Mouse (Mus musculus) E14TG2a.4 (cell line): Measurements from ENCODE around the gene Npat.

Experiments used
- H3K27me3 ChIP-seq: 2 replicates; pipeline ENCODE4 v1.6.1; 2014; ENCODE audit warnings: low read length, control low read depth; ENCODE audit not compliant: insufficient read depth
- H3K36me3 ChIP-seq: 2 replicates; pipeline ENCODE4 v1.6.1; 2014; ENCODE audit warnings: low read length, control low read depth; ENCODE audit not compliant: insufficient read depth
- H3K4me1 ChIP-seq: replicated peaks from 2 replicates; pipeline ENCODE4 v1.6.1; 2014; ENCODE audit warnings: low read depth, low read length, control low read depth
- H3K4me3 ChIP-seq: replicated peaks from 2 replicates; pipeline ENCODE4 v1.5.1; 2014; ENCODE audit warnings: mild to moderate bottlenecking, low read length
- H3K9me3 ChIP-seq: 2 replicates; pipeline ENCODE4 v1.6.1; 2014; ENCODE audit warnings: low read length, control low read depth
- CTCF ChIP-seq: conservative IDR thresholded peaks from 2 replicates; pipeline ENCODE4 v1.5.1; 2014; ENCODE audit warnings: low read length
- NANOG ChIP-seq: IDR thresholded peaks from 2 replicates; pipeline ENCODE4 v1.6.1; 2014; ENCODE audit warnings: borderline replicate concordance, low read length, mixed read lengths
- POU5F1 ChIP-seq: IDR thresholded peaks from 2 replicates; pipeline ENCODE4 v1.6.1; 2014; ENCODE audit warnings: low read length, borderline replicate concordance

The Npat gene

GRCm38 (mm10) chr9:53536558-53537320 lies at the start of gene Npat, which contains the start of gene Atm:
TSS of gene Npat (plus strand) at chr9:53537047.
TSS of gene Atm (minus strand) at chr9:53536740.
- H3K4me1 ChIP-seq: peaks cover 40% of the 10 kb centered on the region
- H3K36me3 ChIP-seq: peaks cover 35% of the 10 kb centered on the region
- H3K4me3 ChIP-seq: peak within 1 kb of the TSS; percentile 98
- H3K27me3 ChIP-seq: no peaks in the 10 kb centered on the region
- TF ChIP-seq POU5F1 (no peak), NANOG (no peak), CTCF (no peak)
- no peaks in the 10 kb centered on the region for H3K9me3 ChIP-seq

GRCm38 (mm10) chr9:53508053-53508452 lies 28.8 kb upstream of the Npat start:
- Histone ChIP-seq H3K4me3 (peak overlapping the region; percentile 83), H3K36me3 (peaks cover 57% of the 10 kb centered on the region), H3K9me3 (no peaks in the 10 kb centered on the region), H3K4me1 (peaks cover 4% of the 10 kb centered on the region; the same call in 1 of the 2 replicates), H3K27me3 (no peaks in the 10 kb centered on the region)
- TF ChIP-seq CTCF (no peak), POU5F1 (no peak), NANOG (no peak)

- peaks cover 18% of the 10 kb centered on the region for H3K4me1 ChIP-seq
- no peaks in the 10 kb centered on the region for H3K9me3 ChIP-seq
- no peaks in the 10 kb centered on the region for H3K27me3 ChIP-seq
- peak overlapping the region; percentile 60 for H3K4me3 ChIP-seq
- peaks cover 58% of the 10 kb centered on the region for H3K36me3 ChIP-seq
- TF ChIP-seq NANOG: no peak
- no peak for TF ChIP-seq CTCF
- TF ChIP-seq POU5F1: no peak
Measured at GRCm38 (mm10) chr9:53514091-53514490, 22.8 kb upstream of the Npat start.

GRCm38 (mm10) chr9:53517373-53518009 lies 19.4 kb upstream of the Npat start:
- Histone ChIP-seq H3K36me3 (peaks cover 49% of the 10 kb centered on the region), H3K4me1 (peaks cover 18% of the 10 kb centered on the region), H3K9me3 (no peaks in the 10 kb centered on the region), H3K4me3 (no peak overlapping the region), H3K27me3 (no peaks in the 10 kb centered on the region)
- TF ChIP-seq POU5F1 (no peak), NANOG (no peak), CTCF (no peak)

- peaks cover 40% of the 10 kb centered on the region for H3K4me1 ChIP-seq
- TF ChIP-seq POU5F1 (no peak), NANOG (no peak), CTCF (no peak)
- H3K9me3 ChIP-seq: no peaks in the 10 kb centered on the region
- peaks cover 42% of the 10 kb centered on the region for H3K36me3 ChIP-seq
- H3K4me3 ChIP-seq: peak overlapping the region; percentile 98
- no peaks in the 10 kb centered on the region for H3K27me3 ChIP-seq
Measured at GRCm38 (mm10) chr9:53535416-53536320, 1.2 kb upstream of the Npat start.

- Histone ChIP-seq H3K4me1 (peaks cover 40% of the 10 kb centered on the region), H3K4me3 (peak overlapping the region; percentile 98), H3K9me3 (no peaks in the 10 kb centered on the region), H3K27me3 (no peaks in the 10 kb centered on the region), H3K36me3 (peaks cover 32% of the 10 kb centered on the region)
- TF ChIP-seq CTCF (no peak), POU5F1 (no peak), NANOG (no peak)
Measured at GRCm38 (mm10) chr9:53537336-53537965, 604 bp downstream of the Npat start.

GRCm38 (mm10) chr9:53570662-53571061 lies 33.8 kb downstream of the Npat start:
- TF ChIP-seq CTCF (peak; percentile 51), POU5F1 (no peak)

More at GRCm38 (mm10) chr9:53570662-53571061, 33.8 kb downstream of the Npat start:
- H3K27me3 ChIP-seq: no peaks in the 10 kb centered on the region
- H3K36me3 ChIP-seq: peaks cover 86% of the 10 kb centered on the region
- no peak overlapping the region for H3K4me3 ChIP-seq
- no peaks in the 10 kb centered on the region for H3K9me3 ChIP-seq
- H3K4me1 ChIP-seq: peaks cover 22% of the 10 kb centered on the region
